In the genomic region with DNA sequence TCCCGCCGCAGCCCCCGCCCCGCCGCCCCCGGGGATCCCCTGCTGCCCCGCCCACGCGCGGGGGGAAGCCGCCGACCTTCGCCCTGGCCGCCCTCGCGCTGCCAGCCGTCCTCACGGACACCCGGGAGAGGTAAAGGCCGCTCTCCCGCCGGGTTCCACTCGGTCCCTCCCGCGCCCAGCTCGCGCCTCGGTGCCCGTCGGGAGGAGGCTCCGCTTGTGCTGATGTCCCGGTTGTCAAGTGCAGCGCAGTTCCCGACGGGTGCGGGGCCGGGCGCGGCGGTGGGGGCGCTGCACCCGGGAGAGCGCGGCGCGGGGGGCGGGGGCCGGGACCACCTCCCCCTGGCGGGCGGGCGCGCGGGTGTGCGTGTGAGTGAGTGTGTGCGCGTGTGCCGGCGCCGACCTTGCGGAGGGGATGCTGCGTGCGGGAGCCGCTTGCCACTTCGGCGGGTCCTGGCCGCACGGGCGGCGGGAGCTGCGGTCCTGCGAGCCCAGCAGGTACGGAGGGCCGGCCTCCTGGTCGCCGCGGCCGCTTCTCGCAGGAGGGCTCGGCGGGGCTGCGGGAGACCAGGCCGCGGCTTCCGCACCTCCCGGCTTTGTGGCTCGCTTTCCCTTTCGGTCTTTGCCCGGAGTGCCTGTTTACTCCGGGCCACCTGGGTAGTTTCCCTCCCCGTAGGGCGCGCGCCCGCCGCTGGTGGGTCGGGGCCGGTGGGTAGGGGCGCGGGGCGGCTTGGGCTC, we compare ENCODE assay signal across 8 mouse cellular contexts. TPM values are rescaled to one million over a fixed set of nuclear protein-coding genes. Genes with fewer than 3 reads are reported as not detected.
A peak's percentile ranks its signal among the peaks of the same experiment; 100 is the strongest.
DNase-seq lines count a peak whose midpoint lies in the region; ATAC-seq and TF ChIP-seq lines count a peak whose summit lies in the region.

Hivep1 (plus strand) TSS at position 61 of the 735 bp plus-strand sequence.

- peak within 1 kb of the TSS; percentile 81 for H3K27ac ChIP-seq in cortical plate, adult 2 months (ENCODE audit: insufficient read depth, low read length)
- H3K27ac ChIP-seq in limb, embryonic 12.5 days = peak within 1 kb of the TSS; percentile 96
- H3K27ac ChIP-seq in midbrain, embryonic 13.5 days = peak within 1 kb of the TSS; percentile 99

- under 1% methylated on average over 64 of the region's 100 CpGs for WGBS in limb, embryonic 12.5 days
- under 1% methylated on average over 61 of the region's 100 CpGs for WGBS in midbrain, embryonic 13.5 days

- peak; percentile 80 to 81 for DNase-seq in kidney, adult 8-10 months
- DNase-seq in kidney, adult 11 months = no peak
- peak; percentile 57 to 64 for DNase-seq in gastrocnemius, adult 8-10 months (ENCODE audit: low spot score in 2 of 2)
- peak; percentile 65 to 74 for DNase-seq in spleen, postnatal 10 days (ENCODE audit: low spot score in 2 of 2)

- no peaks in the 10 kb centered on the region for H3K9me3 ChIP-seq in limb, embryonic 12.5 days
- no peaks in the 10 kb centered on the region for H3K9me3 ChIP-seq in midbrain, embryonic 13.5 days

- no peak for TF ChIP-seq CTCF in cortical plate, adult 2 months (IDR thresholded peaks at IDR 0.05; ENCODE audit: extremely low read depth, insufficient read depth, low read length)

- H3K4me3 ChIP-seq in cortical plate, adult 2 months (ENCODE audit: insufficient read depth, low read length) = peak within 1 kb of the TSS; percentile 51
- peak within 1 kb of the TSS; percentile 84 for H3K4me3 ChIP-seq in limb, embryonic 12.5 days (replicated peaks)
- peak within 1 kb of the TSS; percentile 81 for H3K4me3 ChIP-seq in midbrain, embryonic 13.5 days (replicated peaks)

- peak within 1 kb of the TSS; percentile 92 for H3K9ac ChIP-seq in limb, embryonic 12.5 days (replicated peaks)
- H3K9ac ChIP-seq in midbrain, embryonic 13.5 days (replicated peaks) = peak within 1 kb of the TSS; percentile 91

- H3K27me3 ChIP-seq in limb, embryonic 12.5 days = no peaks in the 10 kb centered on the region
- no peaks in the 10 kb centered on the region; the same call in 1 of the 2 replicates for H3K27me3 ChIP-seq in midbrain, embryonic 13.5 days

- no peak for TF ChIP-seq POLR2A in cortical plate, adult 2 months (IDR thresholded peaks at IDR 0.05; ENCODE audit: extremely low read depth, insufficient read depth, low read length)

- ATAC-seq in inflammation-experienced regulatory T-cells, adult 6 months = peak; percentile 0
- peak; percentile 34 for ATAC-seq in limb, embryonic 12.5 days (ENCODE audit: insufficient number of reproducible peaks, insufficient read depth, low FRiP score, low TSS enrichment, low read depth)
- ATAC-seq in midbrain, embryonic 13.5 days = peak; percentile 73

- peaks cover 1% of the 10 kb centered on the region; the same call in 1 of the 2 replicates for H3K4me1 ChIP-seq in cortical plate, adult 2 months (ENCODE audit: control insufficient read depth, insufficient read depth, low read length)
- peaks cover 18% of the 10 kb centered on the region for H3K4me1 ChIP-seq in limb, embryonic 12.5 days (replicated peaks)
- peaks cover 43% of the 10 kb centered on the region for H3K4me1 ChIP-seq in midbrain, embryonic 13.5 days (replicated peaks)

- H3K4me2 ChIP-seq in limb, embryonic 12.5 days = peak within 1 kb of the TSS; percentile 77
- H3K4me2 ChIP-seq in midbrain, embryonic 13.5 days (replicated peaks) = peak within 1 kb of the TSS; percentile 59

- H3K36me3 ChIP-seq in limb, embryonic 12.5 days = peaks cover 18% of the 10 kb centered on the region
- peaks cover 13% of the 10 kb centered on the region for H3K36me3 ChIP-seq in midbrain, embryonic 13.5 days

RNA-seq across cellular contexts. Expression of gene Hivep1, which starts in this region (rescaled TPM):
- polyA plus RNA-seq in cortical plate, adult 2 months (2012; rRNA removed) = 33.2 and 35.7 TPM in 2 replicates
- total RNA-seq in gastrocnemius, adult 8-10 months (2022) = 10 to 100 TPM in 3 of 4 experiments, 1 to 10 TPM in 1; 8.3 to 16.7 (median 12.6) TPM
- polyA plus RNA-seq in inflammation-experienced regulatory T-cells, adult 6 months (2017; shearing (Covaris generic)) = 10 to 100 TPM; 10.7 to 17.4 (median 10.7) TPM
- 12.9 and 13.2 TPM in 2 replicates for polyA plus RNA-seq in limb, embryonic 12.5 days (2016; fragmentation: Nextera tagmentation; extraction: Ambion mirVana)
- 18.7 and 20.5 TPM in 2 replicates for polyA plus RNA-seq in midbrain, embryonic 13.5 days (2015; fragmentation: Nextera tagmentation; extraction: Ambion mirVana)

Comparison
In these comparisons a context has a peak if more than half of its experiments do, and no peak if none do; other contexts are left out.
1. ATAC-seq: peak in every context shown above with its lines; median percentile 73 in midbrain, embryonic 13.5 days; 34 in limb, embryonic 12.5 days; 0 in inflammation-experienced regulatory T-cells, adult 6 months.